20 mouse cellular contexts compared by ENCODE assay signal in genomic region chr16:24861374-24861773, GRCm38 (mm10).
"Had no signal": no experiment of that assay in that cellular context is flagged by ENCODE, and none has a peak within 500 bp of the region (broad histone marks: within the 10 kb centered on the region; RNA-seq: fewer than 3 reads in every experiment).

No protein-coding gene starts in this region.

- H3K27ac ChIP-seq: kidney, postnatal 0 days; layer of hippocampus, adult 2 months; limb, embryonic 13.5 days; liver, embryonic 15.5 days; lung, embryonic 15.5 days; midbrain, embryonic 12.5 days; midbrain, embryonic 15.5 days; neural tube, embryonic 12.5 days; neural tube, embryonic 15.5 days; stomach, embryonic 15.5 days had no signal

- DNase-seq: kidney, adult 2 months; kidney, postnatal 25 days; layer of hippocampus, adult 9-11 months; lung, adult 18-20 months; lung, postnatal 10 days; lung, postnatal 4 days; right cerebral cortex, adult 18-20 months; right cerebral cortex, postnatal 25 days; spleen, adult 18-20 months; thymus, postnatal 25 days had no signal

- H3K36me3 ChIP-seq: limb, embryonic 13.5 days; liver, embryonic 15.5 days; lung, embryonic 15.5 days; midbrain, embryonic 12.5 days; midbrain, embryonic 15.5 days; neural tube, embryonic 12.5 days; neural tube, embryonic 15.5 days; stomach, embryonic 15.5 days had no signal

- H3K9ac ChIP-seq: limb, embryonic 13.5 days; liver, embryonic 15.5 days; lung, embryonic 15.5 days; midbrain, embryonic 12.5 days; midbrain, embryonic 15.5 days; neural tube, embryonic 12.5 days; neural tube, embryonic 15.5 days; stomach, embryonic 15.5 days had no signal

- H3K4me1 ChIP-seq: liver, embryonic 15.5 days; lung, embryonic 15.5 days; midbrain, embryonic 12.5 days; midbrain, embryonic 15.5 days; neural tube, embryonic 12.5 days; neural tube, embryonic 15.5 days; stomach, embryonic 15.5 days had no signal

- H3K9me3 ChIP-seq: limb, embryonic 13.5 days; liver, embryonic 15.5 days; lung, embryonic 15.5 days; midbrain, embryonic 12.5 days; midbrain, embryonic 15.5 days; neural tube, embryonic 12.5 days; neural tube, embryonic 15.5 days; stomach, embryonic 15.5 days had no signal

- H3K4me2 ChIP-seq: limb, embryonic 13.5 days; liver, embryonic 15.5 days; lung, embryonic 15.5 days; midbrain, embryonic 12.5 days; midbrain, embryonic 15.5 days; neural tube, embryonic 12.5 days; neural tube, embryonic 15.5 days; stomach, embryonic 15.5 days had no signal

- H3K27me3 ChIP-seq: limb, embryonic 13.5 days; liver, embryonic 15.5 days; lung, embryonic 15.5 days; midbrain, embryonic 12.5 days; midbrain, embryonic 15.5 days; neural tube, embryonic 12.5 days; neural tube, embryonic 15.5 days; stomach, embryonic 15.5 days had no signal

- H3K4me3 ChIP-seq: layer of hippocampus, adult 2 months; limb, embryonic 13.5 days; liver, embryonic 15.5 days; lung, embryonic 15.5 days; midbrain, embryonic 12.5 days; midbrain, embryonic 15.5 days; neural tube, embryonic 12.5 days; neural tube, embryonic 15.5 days; stomach, embryonic 15.5 days had no signal
